Mouse (Mus musculus) embryonic fibroblast, embryonic 13.5 days (primary cell): ENCODE data around the gene Nlrp9b.

Experiments
- CTCF ChIP-seq: IDR thresholded peaks from 2 replicates; pipeline ENCODE4 v1.5.1; 2011; ENCODE audit warnings: mild to moderate bottlenecking, control low read depth, low read length, moderate library complexity, borderline replicate concordance; ENCODE audit not compliant: insufficient read depth
- POLR2A ChIP-seq: IDR thresholded peaks from 2 replicates; pipeline ENCODE4 v1.6.1; 2011; ENCODE audit warnings: low read depth, mild to moderate bottlenecking, control low read depth, low read length, moderate library complexity

- TF ChIP-seq CTCF, result no peak
- no peak for TF ChIP-seq POLR2A
Measured at GRCm38 (mm10) chr7:19969541-19970090, 21.6 kb upstream of the Nlrp9b start.
